Mouse (Mus musculus): ENCODE measurements around the gene Gpr153. TPM values are rescaled to one million over a fixed set of nuclear protein-coding genes. Genes with fewer than 3 reads are reported as not detected.

The Gpr153 gene
- polyA plus RNA-seq, 1 experiment from 2014 or later, result 2.9 TPM

- no peaks in the 10 kb centered on the region for H3K4me1 ChIP-seq (replicated peaks; ENCODE audit: control insufficient read depth, insufficient read depth, low read length)
- 76% methylated on average over 4 of the region's 4 CpGs for WGBS
- no peak overlapping the region for H3K27ac ChIP-seq (ENCODE audit: low read depth, low read length)
- H3K9me3 ChIP-seq (ENCODE audit: control insufficient read depth), result no peaks in the 10 kb centered on the region
- H3K4me2 ChIP-seq (replicated peaks; ENCODE audit: low read depth), result no peak overlapping the region
- no peak for ATAC-seq
- TF ChIP-seq CTCF (IDR thresholded peaks at IDR 0.05; ENCODE audit: low read depth), result no peak
- no peaks in the 10 kb centered on the region for H3K27me3 ChIP-seq (replicated peaks; ENCODE audit: control insufficient read depth, insufficient read depth, low read length)
- no peak overlapping the region for H3K9ac ChIP-seq (ENCODE audit: low read depth, low read length)
- peaks cover 6% of the 10 kb centered on the region; the same call in 1 of the 2 replicates for H3K36me3 ChIP-seq (ENCODE audit: control insufficient read depth, insufficient read depth)
- no peak overlapping the region for H3K4me3 ChIP-seq (ENCODE audit: low read depth, low read length)
Measured at GRCm38 (mm10) chr4:152239974-152240373, 34.1 kb upstream of the Gpr153 start.

GRCm38 (mm10) chr4:152243241-152243891, 30.7 kb upstream of the Gpr153 start:
- Histone ChIP-seq H3K4me3 (ENCODE audit: low read depth, low read length) (no peak overlapping the region), H3K36me3 (ENCODE audit: control insufficient read depth, insufficient read depth) (peaks cover 6% of the 10 kb centered on the region; the same call in 1 of the 2 replicates), H3K27me3 (replicated peaks; ENCODE audit: control insufficient read depth, insufficient read depth, low read length) (no peaks in the 10 kb centered on the region), H3K4me2 (replicated peaks; ENCODE audit: low read depth) (no peak overlapping the region), H3K9ac (ENCODE audit: low read depth, low read length) (no peak overlapping the region), H3K4me1 (replicated peaks; ENCODE audit: control insufficient read depth, insufficient read depth, low read length) (no peaks in the 10 kb centered on the region), H3K9me3 (ENCODE audit: control insufficient read depth) (no peaks in the 10 kb centered on the region), H3K27ac (ENCODE audit: low read depth, low read length) (no peak overlapping the region)
- 88% methylated on average over 9 of the region's 9 CpGs for WGBS
- no peak for TF ChIP-seq CTCF (IDR thresholded peaks at IDR 0.05; ENCODE audit: low read depth)
- ATAC-seq, result no peak

- WGBS, result 94% methylated on average over 8 of the region's 8 CpGs
- H3K9me3 ChIP-seq (ENCODE audit: control insufficient read depth), result no peaks in the 10 kb centered on the region
- H3K27me3 ChIP-seq (replicated peaks; ENCODE audit: control insufficient read depth, insufficient read depth, low read length), result no peaks in the 10 kb centered on the region
- H3K27ac ChIP-seq (ENCODE audit: low read depth, low read length), result no peak overlapping the region
- H3K9ac ChIP-seq (ENCODE audit: low read depth, low read length), result no peak overlapping the region
- no peak for ATAC-seq
- H3K4me1 ChIP-seq (replicated peaks; ENCODE audit: control insufficient read depth, insufficient read depth, low read length), result no peaks in the 10 kb centered on the region
- TF ChIP-seq CTCF (IDR thresholded peaks at IDR 0.05; ENCODE audit: low read depth), result no peak
- H3K36me3 ChIP-seq (ENCODE audit: control insufficient read depth, insufficient read depth), result peaks cover 6% of the 10 kb centered on the region; the same call in 1 of the 2 replicates
- no peak overlapping the region for H3K4me3 ChIP-seq (ENCODE audit: low read depth, low read length)
- H3K4me2 ChIP-seq (replicated peaks; ENCODE audit: low read depth), result no peak overlapping the region
Measured at GRCm38 (mm10) chr4:152243969-152244368, 30.1 kb upstream of the Gpr153 start.

- ATAC-seq, result peak; percentile 20; the same call in 1 of the 2 replicates
- Histone ChIP-seq H3K9me3 (ENCODE audit: control insufficient read depth) (no peaks in the 10 kb centered on the region), H3K9ac (ENCODE audit: low read depth, low read length) (no peak overlapping the region), H3K27me3 (replicated peaks; ENCODE audit: control insufficient read depth, insufficient read depth, low read length) (no peaks in the 10 kb centered on the region), H3K4me1 (replicated peaks; ENCODE audit: control insufficient read depth, insufficient read depth, low read length) (no peaks in the 10 kb centered on the region), H3K36me3 (ENCODE audit: control insufficient read depth, insufficient read depth) (peaks cover 6% of the 10 kb centered on the region; the same call in 1 of the 2 replicates), H3K27ac (ENCODE audit: low read depth, low read length) (no peak overlapping the region), H3K4me3 (ENCODE audit: low read depth, low read length) (no peak overlapping the region), H3K4me2 (replicated peaks; ENCODE audit: low read depth) (no peak overlapping the region)
- 75% methylated on average over 11 of the region's 11 CpGs for WGBS
- no peak for TF ChIP-seq CTCF (IDR thresholded peaks at IDR 0.05; ENCODE audit: low read depth)
Measured at GRCm38 (mm10) chr4:152244545-152245522, 29.2 kb upstream of the Gpr153 start.

GRCm38 (mm10) chr4:152246011-152246410, 28.0 kb upstream of the Gpr153 start:
- no peaks in the 10 kb centered on the region for H3K27me3 ChIP-seq (replicated peaks; ENCODE audit: control insufficient read depth, insufficient read depth, low read length)
- H3K36me3 ChIP-seq (ENCODE audit: control insufficient read depth, insufficient read depth), result peaks cover 6% of the 10 kb centered on the region; the same call in 1 of the 2 replicates
- H3K9me3 ChIP-seq (ENCODE audit: control insufficient read depth), result no peaks in the 10 kb centered on the region
- H3K27ac ChIP-seq (ENCODE audit: low read depth, low read length), result no peak overlapping the region
- no peak for ATAC-seq
- WGBS, result 83% methylated on average over 6 of the region's 6 CpGs
- TF ChIP-seq CTCF (IDR thresholded peaks at IDR 0.05; ENCODE audit: low read depth), result no peak
- H3K4me3 ChIP-seq (ENCODE audit: low read depth, low read length), result no peak overlapping the region
- no peaks in the 10 kb centered on the region for H3K4me1 ChIP-seq (replicated peaks; ENCODE audit: control insufficient read depth, insufficient read depth, low read length)
- no peak overlapping the region for H3K9ac ChIP-seq (ENCODE audit: low read depth, low read length)
- H3K4me2 ChIP-seq (replicated peaks; ENCODE audit: low read depth), result no peak overlapping the region

- Histone ChIP-seq H3K27ac (ENCODE audit: low read depth, low read length) (no peak overlapping the region), H3K36me3 (ENCODE audit: control insufficient read depth, insufficient read depth) (no peaks in the 10 kb centered on the region), H3K9ac (ENCODE audit: low read depth, low read length) (no peak overlapping the region), H3K4me3 (ENCODE audit: low read depth, low read length) (no peak overlapping the region), H3K4me1 (replicated peaks; ENCODE audit: control insufficient read depth, insufficient read depth, low read length) (no peaks in the 10 kb centered on the region), H3K9me3 (ENCODE audit: control insufficient read depth) (no peaks in the 10 kb centered on the region), H3K4me2 (replicated peaks; ENCODE audit: low read depth) (no peak overlapping the region), H3K27me3 (replicated peaks; ENCODE audit: control insufficient read depth, insufficient read depth, low read length) (no peaks in the 10 kb centered on the region)
- no peak for TF ChIP-seq CTCF (IDR thresholded peaks at IDR 0.05; ENCODE audit: low read depth)
- ATAC-seq, result no peak
- WGBS, result 68% methylated on average over 3 of the region's 3 CpGs
Measured at GRCm38 (mm10) chr4:152247195-152247594, 26.8 kb upstream of the Gpr153 start.
